Mouse (Mus musculus): Measurements from ENCODE around the gene Gm20696.

DNA sequence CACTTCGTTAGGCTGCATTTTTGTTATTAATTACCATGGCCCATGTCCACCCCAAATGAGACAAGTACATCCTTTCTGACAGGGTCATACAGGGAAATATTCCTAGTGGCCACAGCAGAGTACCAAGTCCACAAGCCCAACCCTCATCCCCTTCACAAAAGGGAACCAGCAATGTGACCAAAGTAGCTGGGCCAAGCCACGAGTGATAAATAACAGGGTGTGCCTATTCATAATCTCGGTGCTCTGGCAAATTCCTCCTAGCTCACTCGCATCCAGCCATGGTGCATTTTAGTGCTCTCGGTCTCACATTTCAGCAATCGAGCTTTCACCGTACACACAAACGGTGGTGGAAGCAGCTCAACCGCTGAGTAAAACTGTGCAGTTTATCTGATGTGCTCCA is 263.7 kb downstream of the Gm20696 start:
- no peak for TF ChIP-seq POLR2A (IDR thresholded peaks at IDR 0.05; ENCODE audit: borderline replicate concordance, low read depth, low read length)
- TF ChIP-seq CTCF (IDR thresholded peaks at IDR 0.05; ENCODE audit: low read depth, low read length) = no peak

Measured in bone marrow macrophage, adult 2 months (primary cell).